Mouse (Mus musculus): ENCODE results near the gene Arhgef2. TPM values are rescaled to one million over a fixed set of nuclear protein-coding genes. Genes with fewer than 3 reads are reported as not detected.

Gene Arhgef2
- total RNA-seq, 2 experiments from 2014 or later = 24.6 to 25.3 TPM

DNA sequence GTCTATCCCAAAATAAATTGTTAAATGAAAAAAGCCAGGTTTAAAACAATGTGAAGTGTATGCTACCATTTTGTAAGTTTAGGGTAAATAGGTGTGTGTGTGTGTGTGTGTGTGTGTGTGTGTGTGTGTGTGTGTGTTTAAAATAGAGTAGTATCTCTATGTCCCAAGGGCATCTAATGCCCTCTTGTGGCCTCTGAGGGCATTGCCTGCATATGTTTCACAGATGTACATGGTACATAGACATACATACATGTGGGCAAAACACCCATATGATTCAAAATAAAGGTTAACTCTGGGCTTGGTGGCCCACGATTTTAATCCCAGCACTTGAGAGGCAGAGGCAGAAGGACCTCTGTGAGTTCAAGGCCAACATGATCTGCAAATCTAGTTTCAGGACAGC is 34.9 kb downstream of the Arhgef2 start:
- peak; percentile 63 to 66 for DNase-seq

DNA sequence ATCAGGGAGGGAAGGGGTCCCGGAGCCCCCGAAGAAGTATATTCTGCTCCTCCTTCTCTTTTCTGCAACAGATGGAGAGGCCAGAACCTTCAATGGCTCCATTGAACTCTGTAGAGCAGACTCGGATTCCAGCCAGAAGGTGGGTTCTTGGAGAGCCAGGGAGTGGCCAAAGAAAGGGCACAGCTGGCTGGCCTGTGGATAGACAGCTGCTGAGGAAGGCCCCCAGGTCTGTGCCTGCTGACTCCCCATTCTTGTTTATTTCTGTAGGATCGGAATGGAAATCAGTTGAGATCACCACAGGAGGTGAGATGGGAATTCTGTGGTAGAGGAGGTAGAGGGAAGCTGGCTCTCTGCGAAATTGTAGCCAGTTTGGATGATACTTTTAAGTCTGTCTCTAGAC is 37.3 kb downstream of the Arhgef2 start:
- DNase-seq = no peak

DNA sequence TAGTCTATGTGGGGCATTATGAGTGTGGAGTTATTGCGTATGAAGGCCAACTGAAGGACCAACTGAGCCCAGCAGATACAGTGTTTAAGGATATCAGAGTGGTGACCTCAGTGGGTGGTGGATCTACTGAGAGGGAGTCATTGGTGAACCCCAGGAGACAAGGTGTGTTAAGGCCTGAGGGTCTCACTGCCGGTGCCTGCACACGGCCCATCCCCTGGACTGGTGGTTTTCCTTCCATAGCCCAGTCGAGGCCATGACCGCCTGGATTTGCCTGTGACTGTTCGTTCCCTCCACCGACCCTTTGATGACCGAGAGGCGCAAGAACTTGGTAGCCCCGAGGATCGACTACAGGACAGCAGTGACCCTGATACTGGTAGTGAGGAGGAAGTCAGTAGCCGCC is 40.2 kb downstream of the Arhgef2 start:
- DNase-seq = no peak

DNA sequence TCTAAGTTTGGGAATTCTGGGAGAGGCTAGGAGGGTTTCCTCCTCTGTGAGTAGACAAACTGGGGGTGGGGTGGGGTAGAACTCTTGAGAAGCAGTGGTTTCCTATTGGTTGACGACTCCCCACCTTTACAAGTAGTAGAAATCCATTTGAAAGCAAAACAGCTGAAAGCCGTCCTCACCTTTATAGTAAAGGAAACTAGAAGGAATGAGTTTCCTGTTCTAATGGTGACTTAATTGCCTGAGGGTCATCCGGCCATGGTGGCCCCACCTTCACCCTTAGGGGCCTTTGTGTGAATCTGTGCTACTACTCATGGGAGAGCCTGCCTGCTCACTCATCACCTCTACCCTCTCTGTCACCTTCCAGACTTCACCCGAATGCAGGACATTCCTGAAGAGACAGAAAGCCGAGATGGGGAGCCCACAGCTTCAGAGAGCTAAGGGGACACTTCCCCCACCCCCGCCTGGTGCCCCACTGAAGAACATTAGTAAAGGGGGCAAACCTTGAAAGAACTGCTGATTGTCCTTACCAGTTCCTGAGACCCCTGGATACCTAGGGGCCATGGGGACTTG is 40.7 kb downstream of the Arhgef2 start:
- DNase-seq = no peak

DNA sequence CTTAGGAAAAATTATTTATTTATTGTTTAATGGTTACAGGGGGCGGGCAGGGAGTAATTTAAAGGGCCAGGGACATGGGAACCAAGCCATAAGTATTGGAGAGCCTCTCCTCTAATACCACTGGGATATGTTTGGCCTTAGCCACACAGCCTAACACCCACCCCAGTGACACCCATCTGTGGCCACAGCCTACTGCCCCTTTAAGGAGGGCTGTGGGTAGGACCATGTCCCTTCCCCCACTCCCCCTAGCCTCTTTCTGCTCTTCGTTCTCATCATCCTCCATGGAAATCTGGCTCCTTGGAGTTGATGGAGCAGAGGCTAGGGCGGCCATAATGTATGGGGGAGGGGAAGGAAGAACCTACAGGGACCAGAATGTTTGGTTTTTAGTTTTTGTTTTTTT is 41.3 kb downstream of the Arhgef2 start:
- DNase-seq = no peak

DNA sequence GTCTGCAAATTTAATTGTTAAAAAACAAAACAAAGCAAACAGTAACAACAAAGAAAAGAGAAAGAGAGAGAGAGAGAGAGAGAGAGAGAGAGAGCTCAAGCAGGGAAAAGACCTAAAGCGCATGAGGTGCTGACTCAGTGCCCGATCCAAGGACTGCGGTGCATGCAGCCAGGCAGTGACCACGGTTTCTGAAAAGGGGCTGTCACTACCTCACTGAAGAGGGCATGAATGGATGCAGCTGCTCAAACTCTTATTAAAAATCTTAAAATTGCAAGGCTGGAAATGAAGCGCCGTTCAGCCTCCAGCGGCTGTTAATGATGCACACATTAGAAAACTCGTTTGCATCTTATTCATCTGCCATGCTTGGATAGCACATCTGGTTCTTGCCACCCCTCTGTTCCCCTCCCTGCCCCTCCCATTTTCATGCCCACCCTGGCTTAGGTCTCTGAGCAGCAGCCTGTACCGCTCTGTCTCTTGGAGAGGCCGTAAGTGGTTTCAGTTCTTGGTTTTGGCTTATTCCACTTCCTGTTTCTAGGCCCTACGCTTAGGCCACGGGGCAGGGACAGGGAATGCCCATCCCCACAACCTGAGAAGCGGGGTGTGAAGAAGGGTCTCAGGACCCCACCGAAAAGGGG is 42.1 kb downstream of the Arhgef2 start:
- DNase-seq = peak in 1 of 2 experiments; percentile 22

DNA sequence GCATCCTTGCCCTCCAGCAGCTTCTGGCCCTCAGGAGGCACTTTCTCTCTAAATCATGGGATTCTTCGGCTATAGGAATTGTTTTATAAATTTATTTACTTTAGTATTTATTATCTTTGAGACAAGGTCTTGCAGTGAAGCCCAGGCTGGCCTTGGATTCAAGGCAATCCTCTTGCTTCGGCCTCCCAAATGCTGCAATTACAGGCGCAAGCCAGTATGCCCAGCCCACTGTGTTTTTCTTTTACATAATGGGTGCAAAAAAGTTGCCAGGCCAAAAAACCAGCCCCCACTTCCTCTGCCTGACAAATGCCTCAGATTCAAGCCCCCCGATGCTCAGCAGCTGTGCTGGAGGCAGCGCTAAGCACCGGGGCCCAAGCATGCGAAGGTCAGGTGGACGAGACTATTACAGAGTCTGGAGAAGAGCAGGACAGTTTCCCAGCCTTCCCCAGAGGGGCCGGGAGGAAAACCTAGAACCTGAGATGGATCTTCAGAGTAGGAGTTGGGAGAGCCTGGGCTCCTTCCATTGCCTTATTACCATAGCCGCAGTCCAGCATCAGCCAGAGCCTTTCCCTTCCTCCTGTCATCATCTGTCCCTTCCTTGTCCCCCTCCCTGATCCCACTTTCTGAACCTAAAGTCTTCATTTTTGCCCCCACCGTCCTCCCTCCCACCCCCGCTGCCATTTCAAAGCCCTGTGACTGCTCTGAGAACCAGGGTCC is 42.8 kb downstream of the Arhgef2 start:
- peak; percentile 33 to 44 for DNase-seq

DNA sequence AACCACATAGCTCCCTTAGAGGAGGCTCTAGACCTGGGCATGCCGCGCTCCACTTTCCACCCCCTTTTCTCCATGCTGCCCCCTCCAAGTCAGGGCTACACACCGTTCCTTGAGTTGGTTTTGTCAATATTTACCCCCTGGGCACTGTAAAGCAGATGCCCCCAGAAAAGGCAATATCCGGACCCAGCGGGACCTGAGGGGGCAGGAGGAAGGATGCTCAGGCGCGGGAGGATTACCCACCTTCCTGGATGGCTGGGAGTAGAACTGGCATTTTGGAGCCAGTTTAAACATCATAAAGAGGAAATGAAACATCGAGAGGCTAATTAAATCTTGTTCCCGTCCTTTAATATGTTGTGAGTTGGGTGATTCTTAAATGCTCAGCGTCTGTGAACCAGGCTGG is 43.4 kb downstream of the Arhgef2 start:
- no peak for DNase-seq

DNA sequence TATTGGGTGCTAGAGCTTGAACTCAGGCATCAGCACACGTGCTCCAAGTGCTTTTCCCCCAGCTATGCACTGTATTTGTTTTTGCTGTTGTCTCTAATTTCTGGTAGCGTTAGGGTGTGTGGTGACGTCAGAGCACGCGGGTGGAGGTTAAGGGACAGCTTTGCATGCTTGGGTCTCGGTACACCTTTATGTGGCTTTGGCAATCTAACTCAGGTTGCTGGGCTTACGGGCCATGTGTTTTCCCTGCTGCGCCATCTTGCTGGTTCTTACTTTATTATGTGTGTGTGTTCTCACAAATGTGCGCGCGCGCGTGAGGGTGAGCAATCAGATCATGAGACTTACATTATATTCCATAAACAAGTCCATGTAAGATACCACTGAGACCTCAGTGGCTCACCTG is 44.2 kb downstream of the Arhgef2 start:
- DNase-seq = no peak

DNA sequence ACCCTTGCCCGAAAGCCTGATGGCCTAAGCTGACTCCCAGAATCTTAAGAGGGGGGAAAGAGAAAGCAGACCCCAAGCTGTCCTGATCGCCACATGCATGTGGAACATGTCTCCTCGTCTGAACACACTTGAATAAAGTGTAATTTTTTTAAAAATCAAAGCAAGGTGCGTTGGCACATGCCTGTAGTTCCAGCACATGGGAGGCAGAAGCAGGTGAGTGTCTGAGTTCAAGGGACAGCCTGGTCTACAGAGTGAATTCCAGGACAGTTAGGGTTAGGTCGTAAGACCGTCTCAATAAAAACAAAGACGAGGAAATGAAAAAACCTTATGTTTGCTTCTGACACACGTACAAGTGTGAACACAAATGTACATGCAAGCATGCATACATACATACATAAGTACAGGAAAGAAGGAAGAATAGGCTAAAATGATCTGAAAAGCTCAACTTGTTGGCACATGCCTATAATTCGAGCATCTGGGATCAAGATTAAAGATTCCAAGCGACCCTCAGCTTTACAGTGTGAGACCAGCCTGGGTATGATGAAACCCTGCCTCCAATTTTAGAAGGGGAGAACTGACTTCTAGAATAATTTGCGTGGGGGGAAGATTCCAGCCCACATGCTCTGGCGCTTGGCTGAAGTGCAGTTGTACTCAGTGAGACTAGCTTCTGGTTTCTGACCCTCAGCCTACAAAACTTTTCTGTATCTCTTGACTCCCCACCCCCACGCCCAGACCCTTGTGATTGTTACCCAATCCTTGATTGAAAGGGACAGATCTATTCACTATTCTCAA is 45.1 kb downstream of the Arhgef2 start:
- no peak for DNase-seq

DNA sequence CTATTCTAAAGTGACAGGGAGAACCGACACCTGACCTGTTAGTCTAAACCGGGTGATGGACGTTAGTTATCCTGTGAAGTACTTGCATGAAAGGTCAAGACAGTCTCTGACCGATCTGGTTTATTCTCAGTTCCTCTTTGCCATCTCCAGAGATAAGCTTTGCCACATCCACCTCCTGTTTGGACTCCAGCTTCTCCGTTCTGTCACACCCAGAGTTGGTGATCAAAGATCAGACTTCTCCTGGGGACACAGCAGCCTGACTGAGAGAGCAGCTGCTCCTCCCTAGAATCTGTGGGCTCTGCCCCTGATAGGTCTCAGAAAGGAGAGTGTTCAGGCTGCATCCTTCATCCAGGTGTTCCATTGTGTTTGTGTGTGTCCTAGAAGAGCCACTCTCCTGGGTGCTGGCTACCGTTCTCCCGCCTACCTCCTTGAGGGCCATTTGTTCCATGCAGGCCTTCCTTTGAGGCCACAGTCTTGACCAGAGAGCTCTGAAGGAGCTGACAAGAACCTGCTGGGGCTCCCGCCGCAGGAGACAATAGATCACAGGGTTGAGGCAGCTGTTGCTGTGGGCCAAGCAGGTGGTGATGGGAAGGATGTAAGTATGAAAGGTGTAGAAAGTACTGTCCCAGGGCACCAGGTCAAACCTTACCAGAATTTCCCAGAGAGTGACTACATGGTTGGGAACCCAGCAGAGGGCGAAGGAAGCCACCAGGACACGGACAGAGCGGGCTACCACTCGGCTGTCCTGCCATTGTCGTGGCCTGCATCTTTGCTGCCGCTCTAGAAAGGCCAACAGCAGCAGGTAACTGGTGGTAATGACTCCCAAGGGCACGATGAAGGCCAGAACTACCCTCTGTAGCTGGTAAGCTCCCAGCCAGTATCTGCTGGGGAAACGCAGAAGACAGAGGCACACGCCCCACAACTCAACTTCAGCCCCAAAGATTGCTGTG is 46.2 kb downstream of the Arhgef2 start:
- DNase-seq = no peak

DNA sequence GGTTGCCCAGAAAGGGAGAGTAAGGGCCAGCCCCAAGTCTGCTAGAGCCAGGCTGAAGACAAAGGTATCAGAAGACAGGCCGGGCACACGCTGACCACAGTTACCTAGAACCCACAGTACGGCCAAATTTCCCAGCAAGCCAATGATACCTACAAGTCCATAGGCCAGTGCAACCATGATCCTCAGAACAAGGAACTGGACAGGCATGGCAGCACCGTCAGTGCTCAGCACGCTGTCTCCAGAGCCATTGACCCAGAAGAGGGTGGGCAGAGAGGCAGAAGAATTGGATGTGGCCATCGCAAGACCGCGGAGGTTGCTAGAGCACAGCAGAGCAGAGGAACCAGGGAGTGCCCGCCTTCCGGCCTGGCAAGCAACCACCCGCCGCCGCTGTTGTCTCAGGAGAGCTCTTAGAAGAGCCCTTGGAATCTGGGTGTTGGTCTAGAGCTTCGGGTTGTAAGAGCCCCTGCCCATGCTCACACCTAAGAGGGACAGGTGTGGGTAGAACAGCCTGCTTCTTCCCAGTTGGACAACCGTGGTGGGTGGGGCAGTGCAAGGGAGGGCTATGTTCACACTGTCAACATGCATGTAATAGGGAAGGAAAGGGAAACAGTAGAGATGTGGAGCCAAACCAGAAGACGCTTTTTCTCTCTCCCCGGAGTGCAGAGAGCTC is 47.2 kb downstream of the Arhgef2 start, which contains the start of gene Rxfp4:
TSS of gene Rxfp4 (minus strand) at position 297 of the 670 bp plus-strand sequence.
- DNase-seq = no peak

DNA sequence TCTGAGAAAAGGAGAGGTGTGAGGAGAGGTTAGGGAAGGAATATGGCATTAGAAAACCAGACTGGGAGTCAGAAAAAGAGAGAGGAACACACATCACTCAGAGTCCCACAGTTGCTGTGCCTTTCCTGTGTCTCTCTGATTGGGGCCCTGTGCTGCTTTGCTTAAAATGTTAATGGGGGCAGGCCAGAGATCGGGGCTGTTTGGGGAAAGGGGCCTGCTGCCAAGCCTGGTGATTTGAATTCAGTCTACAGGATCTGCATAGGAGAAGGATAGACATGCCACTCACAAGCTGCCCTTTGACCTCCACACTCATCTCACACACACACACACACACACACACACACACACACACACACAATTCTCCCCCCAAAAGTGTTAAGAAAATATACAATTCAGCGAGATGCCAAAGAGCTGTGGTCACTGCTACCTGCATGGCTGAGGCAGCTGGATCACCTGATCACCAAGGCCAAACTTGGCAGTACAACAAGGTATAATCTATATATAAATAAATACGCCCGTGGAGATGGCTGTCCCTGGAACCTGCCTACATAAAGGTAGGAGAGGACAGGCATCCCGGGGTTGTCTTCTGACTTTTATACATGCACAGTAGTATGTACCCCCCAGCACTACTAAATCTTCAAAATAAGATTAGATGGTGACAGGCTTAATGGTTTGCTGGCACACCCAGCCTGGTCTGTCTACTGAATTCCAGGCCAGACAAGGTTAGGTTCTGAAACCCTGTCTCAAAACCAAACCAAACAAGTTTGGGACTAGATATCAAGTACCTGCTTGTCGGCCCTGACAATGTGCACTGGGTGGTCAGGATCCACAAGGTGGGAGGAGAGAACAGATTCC is 48.0 kb downstream of the Arhgef2 start:
- DNase-seq = no peak

DNA sequence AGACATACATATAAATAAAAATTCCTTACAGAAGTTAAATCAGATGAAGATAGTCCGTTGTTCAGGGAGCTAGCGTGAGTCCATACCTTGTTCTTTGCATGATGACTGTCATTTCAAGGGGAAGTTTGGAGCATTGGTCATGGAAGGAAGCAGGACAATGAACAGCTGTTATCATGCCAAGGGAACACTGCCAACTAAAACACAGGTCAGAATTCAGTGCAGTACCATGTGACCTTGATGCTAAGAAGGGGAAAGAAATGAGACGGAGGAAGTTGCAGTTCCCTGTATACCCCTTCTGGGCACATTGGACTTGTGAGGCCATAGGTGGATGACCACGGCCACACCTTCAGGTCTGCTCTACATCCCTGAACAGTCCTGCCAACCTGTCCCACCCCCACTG is 48.9 kb downstream of the Arhgef2 start:
- DNase-seq = peak in 1 of 2 experiments; percentile 33

DNA sequence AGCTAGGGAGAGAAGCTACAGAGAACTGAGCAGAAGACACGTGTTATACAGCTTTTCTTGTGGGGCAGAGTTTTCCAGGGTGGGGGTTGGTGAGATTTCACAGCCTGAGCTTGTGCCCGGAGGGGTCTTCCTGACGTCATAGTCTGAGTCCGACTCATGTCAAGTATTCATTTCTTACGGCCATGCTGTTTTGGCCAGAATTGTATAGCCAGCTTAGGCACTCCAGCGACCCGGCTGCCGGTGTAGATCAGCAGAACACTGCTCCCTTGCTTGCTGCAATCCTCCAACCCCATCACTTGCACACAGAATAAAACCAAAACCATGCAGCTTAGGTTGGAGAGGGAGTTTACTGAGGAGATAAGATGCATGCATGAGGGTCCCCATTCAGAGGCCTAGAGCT is 49.9 kb downstream of the Arhgef2 start:
- DNase-seq = no peak

DNA sequence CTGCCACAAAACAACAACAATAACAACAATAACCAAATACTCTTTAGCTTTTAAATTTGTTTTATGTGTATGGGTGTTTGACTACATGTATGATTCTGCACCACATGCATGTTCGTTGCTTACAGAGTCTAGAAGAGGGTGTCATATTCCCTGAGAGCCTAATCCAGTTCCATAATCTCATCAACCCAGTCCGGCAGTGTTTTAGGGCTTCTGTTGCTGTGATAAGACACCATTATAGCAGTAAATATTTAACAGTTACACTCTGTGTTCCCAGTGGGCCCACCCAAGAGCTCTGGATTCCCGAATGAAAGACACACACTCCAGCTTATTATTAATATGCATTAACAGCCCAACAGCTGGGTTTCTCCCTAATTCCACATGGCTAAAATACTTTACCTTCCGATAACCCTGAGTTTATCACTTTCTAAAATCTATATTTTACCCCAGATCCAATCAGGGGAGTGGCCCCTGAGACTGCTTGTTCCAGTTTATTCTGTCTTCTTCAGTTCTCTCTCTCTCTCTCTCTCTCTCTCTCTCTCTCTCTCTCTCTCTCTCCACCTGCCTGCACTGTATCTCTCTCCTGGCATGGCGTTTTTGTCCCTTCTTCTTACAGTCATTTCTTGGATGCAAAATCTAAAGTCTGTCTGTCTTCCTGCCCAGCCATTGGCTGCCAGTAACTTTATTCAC is 52.8 kb downstream of the Arhgef2 start:
- no peak for DNase-seq

DNA sequence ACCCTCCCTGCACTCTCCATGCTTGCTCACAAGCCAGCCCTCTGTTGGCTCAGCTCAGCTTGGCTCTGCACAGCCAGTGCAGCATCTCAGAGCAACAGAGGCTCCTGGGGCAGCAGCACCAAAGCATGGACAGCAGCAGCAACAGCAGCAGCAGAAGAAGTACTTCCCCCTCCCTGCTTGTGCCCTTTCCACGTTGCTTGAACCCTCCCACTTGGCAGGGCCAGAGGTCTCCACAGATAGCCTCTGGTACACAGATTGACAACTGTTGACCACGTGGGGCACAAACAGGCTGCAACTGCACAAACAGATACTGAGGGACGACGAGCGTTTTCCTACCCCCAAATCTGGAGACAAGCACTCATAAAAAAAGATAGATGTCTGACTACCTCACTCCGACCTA is 54.0 kb downstream of the Arhgef2 start:
- no peak for DNase-seq

DNA sequence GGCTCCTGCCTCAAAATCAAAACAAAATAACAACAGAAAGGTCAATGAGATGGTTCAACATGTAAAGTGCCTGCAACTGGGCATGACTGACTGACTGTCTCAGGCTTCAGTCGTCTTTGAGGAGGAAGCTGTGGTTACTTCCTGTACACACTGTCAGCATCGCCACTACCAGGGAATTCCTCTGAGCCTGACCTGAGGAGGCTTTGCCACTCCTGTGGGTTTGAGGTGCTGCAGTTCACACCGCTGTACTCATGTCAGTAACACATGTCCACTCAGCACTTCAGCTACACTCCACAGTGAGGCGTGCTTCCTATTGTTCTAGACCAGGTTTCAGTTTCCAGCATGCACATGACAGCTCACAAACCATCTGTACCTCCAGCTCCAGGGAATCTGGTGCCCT is 58.3 kb downstream of the Arhgef2 start:
- no peak for DNase-seq

DNA sequence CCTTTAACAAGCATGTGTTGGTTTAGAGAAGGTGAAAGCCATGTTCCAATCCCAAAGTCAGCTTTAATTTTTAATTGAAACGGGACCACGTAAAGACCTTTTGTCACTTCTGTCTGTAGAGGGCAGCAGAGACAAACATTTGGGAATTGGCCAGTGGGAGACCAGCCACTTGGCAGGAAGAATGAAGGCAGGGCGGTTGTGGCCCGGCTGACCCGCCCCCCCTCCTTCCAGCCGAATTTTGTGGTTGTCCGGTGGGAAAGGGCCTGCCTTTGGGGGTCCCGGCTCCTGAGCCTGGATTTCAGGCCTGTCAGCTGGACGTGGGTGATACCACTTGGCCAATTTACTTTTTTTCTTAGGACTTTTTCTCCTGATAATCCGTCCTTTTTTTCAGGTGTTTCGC is 71.6 kb downstream of the Arhgef2 start:
- DNase-seq = peak; percentile 71 to 82
